Mouse (Mus musculus) olfactory bulb, adult 2 months (tissue): Measurements from ENCODE around the gene Taar7a.

Experiments used
- CTCF ChIP-seq: fragments of 200-500 bp; IDR thresholded peaks from 2 replicates; pipeline ENCODE4 v1.5.1; 2012; ENCODE audit warnings: low read depth, mild to moderate bottlenecking, low read length, moderate library complexity; ENCODE audit not compliant: insufficient read depth
- POLR2A ChIP-seq: fragments of 200-500 bp; IDR thresholded peaks from 2 replicates; pipeline ENCODE4 v1.6.1; 2012; ENCODE audit warnings: mild to moderate bottlenecking, low read depth, low read length, moderate library complexity; ENCODE audit not compliant: insufficient read depth

- no peak for TF ChIP-seq CTCF
- TF ChIP-seq POLR2A = no peak
Measured at GRCm38 (mm10) chr10:24026922-24027321, 33.6 kb upstream of the Taar7a start, which contains the start of gene Taar7d.
